Mouse (Mus musculus) layer of hippocampus, adult 6 months (tissue): ENCODE data around the gene Ncbp2. TPM values are rescaled to one million over a fixed set of nuclear protein-coding genes. Genes with fewer than 3 reads are reported as not detected.

Experiments used
- long read RNA-seq, 2 experiments: library from polyadenylated mRNA; unstranded; transcript quantifications; one replicate each; pipeline ENCODE4 v2.0.0; 2019 to 2020
- microRNA-seq: library from miRNA; unstranded; fragments of <30 nt; microRNA quantifications from one replicate; pipeline ENCODE4 v1.2.0, GENCODE M21; 2020
- polyA plus RNA-seq: library from polyadenylated mRNA; unstranded; fragments of <200 nt; fragmentation: Nextera tagmentation; gene quantifications from 2 replicates; pipeline ENCODE4 v1.2.3, GENCODE M21; 2021

Ncbp2 gene
- polyA plus RNA-seq = 51.3 and 58.7 TPM in 2 replicates
- long read RNA-seq, experiment 1, transcript Ncbp2-201 (4 exons, 2,070 nt) = major isoform, 91 of 102 reads
- long read RNA-seq, experiment 1, partial matches to known transcripts = 6 of 102 reads
- long read RNA-seq, experiment 1, other reads (novel, unspliced or antisense) = 5 of 102 reads
- long read RNA-seq, experiment 2, transcript Ncbp2-201 (4 exons, 2,070 nt) = major isoform, 365 of 379 reads
- long read RNA-seq, experiment 2, partial matches to known transcripts = 2 of 379 reads
- long read RNA-seq, experiment 2, other reads (novel, unspliced or antisense) = 12 of 379 reads

GRCm38 (mm10) chr16:31948345-31948774 is at the start of gene Ncbp2, which contains the start of gene 0610012G03Rik:
Ncbp2 (plus strand) TSS chr16:31948513.
0610012G03Rik (minus strand) TSS chr16:31948494.

GRCm38 (mm10) chr16:31933751-31934549 is 14.4 kb upstream of the Ncbp2 start, which contains the start of gene Pigz:
Pigz (plus strand) TSS chr16:31933851.

GRCm38 (mm10) chr16:32002509-32003477 is 54.5 kb downstream of the Ncbp2 start, which contains the start of gene Senp5:
Senp5 (minus strand) TSS chr16:32003287.

Small RNA genes within 50 kb of the gene (microRNA-seq; reads per million reads assigned to microRNA genes)
- gene Gm26269 = not detected

Other genes with a start within 250 kb of the Ncbp2 start
- gene Meltf, start 69.7 kb upstream of the Ncbp2 start, polyA plus RNA-seq = 0.15 and 0.30 TPM in 2 replicates
- 27.1 and 27.2 TPM in 2 replicates for gene Pigz, start 14.7 kb upstream of the Ncbp2 start, polyA plus RNA-seq
- 164 TPM in 2 replicates for gene 0610012G03Rik, start within 50 bp of the Ncbp2 start, polyA plus RNA-seq
- 5.4 and 6.1 TPM in 2 replicates for gene Senp5, start 54.8 kb downstream of the Ncbp2 start, polyA plus RNA-seq
- gene Pak2, start 130.8 kb downstream of the Ncbp2 start, polyA plus RNA-seq = 11.8 and 12.5 TPM in 2 replicates
- 42.5 and 48.9 TPM in 2 replicates for gene Pigx, start 151.2 kb downstream of the Ncbp2 start, polyA plus RNA-seq
- 99.2 and 105 TPM in 2 replicates for gene Cep19, start 151.3 kb downstream of the Ncbp2 start, polyA plus RNA-seq
- 6.4 and 6.8 TPM in 2 replicates for gene Nrros, start 217.1 kb downstream of the Ncbp2 start, polyA plus RNA-seq
- gene Bex6, start 231.3 kb downstream of the Ncbp2 start, polyA plus RNA-seq = not detected in 2 replicates